Mouse (Mus musculus) ZHBTc4 (cell line): Measurements from ENCODE around the gene 3110009E18Rik.

Experiments used
- DNase-seq: peaks from one replicate; pipeline ENCODE4 v3.0.0-alpha.2; 2011; ENCODE audit warnings: low read depth, low spot score

3110009E18Rik gene

DNA sequence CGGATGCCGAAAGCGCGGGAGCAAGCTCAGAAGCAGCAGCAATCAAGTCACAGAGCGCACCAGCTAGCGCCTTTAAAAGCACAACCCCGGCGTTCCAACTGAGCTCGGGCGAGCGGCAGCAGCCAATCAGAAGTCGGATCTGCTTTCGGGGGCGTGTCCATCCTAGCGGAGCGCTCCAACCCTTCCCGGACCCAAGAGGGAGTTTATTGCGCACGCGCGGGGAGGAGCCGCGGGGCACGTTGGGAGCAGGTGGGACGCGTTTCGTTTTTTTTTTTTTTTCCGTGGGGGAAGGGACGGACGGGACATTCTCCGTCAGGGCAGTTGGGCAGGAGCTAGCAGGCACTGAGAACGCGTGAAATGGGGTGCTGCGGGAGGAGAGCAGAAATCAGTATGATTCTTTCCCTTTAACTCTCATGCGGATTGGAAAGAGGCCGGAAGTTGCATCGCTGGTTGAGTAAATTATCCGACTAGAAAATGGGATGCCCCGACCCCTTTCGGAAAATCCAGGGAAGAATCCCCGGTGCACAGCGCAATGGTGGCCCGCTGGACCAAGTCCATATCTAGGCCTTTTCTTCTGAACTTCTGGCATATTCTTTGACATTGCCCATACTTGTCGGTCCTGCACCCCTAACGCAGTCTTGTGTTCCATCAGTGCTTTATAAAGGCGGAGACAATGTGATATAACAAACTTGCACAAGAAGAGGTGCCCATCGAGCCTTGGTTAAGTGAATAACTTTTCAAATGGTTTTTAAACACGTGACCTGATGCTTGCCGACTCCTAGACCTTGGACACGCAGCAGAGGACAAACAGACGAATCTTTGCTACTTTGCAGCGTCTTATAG, at the start of gene 3110009E18Rik, which contains the start of gene Dbi:
Gene 3110009E18Rik, plus strand, starts transcription at position 219 of the 843 bp plus-strand sequence.
Gene Dbi, minus strand, starts transcription at position 110 of the 843 bp plus-strand sequence.
- peak; percentile 99 for DNase-seq

DNA sequence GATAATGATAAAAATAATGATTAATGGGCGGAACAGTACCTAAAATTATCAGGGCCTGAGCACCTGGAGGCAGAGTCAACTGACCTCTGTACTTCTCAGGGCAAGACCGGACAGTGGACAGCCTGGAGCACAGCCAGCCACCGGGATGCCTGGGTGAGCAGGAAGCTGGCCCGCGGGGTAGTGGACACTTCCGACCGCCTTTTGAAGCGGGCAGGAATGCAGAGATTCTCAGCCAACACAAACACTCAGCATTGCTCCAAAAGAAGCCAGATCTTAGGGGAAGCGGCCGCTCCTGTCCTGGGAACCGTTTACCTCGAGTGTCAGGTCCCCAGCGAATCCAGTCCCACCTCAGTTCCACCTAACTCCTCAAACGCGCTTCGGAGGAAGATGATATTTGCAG, 48.1 kb upstream of the 3110009E18Rik start:
- DNase-seq = no peak

DNA sequence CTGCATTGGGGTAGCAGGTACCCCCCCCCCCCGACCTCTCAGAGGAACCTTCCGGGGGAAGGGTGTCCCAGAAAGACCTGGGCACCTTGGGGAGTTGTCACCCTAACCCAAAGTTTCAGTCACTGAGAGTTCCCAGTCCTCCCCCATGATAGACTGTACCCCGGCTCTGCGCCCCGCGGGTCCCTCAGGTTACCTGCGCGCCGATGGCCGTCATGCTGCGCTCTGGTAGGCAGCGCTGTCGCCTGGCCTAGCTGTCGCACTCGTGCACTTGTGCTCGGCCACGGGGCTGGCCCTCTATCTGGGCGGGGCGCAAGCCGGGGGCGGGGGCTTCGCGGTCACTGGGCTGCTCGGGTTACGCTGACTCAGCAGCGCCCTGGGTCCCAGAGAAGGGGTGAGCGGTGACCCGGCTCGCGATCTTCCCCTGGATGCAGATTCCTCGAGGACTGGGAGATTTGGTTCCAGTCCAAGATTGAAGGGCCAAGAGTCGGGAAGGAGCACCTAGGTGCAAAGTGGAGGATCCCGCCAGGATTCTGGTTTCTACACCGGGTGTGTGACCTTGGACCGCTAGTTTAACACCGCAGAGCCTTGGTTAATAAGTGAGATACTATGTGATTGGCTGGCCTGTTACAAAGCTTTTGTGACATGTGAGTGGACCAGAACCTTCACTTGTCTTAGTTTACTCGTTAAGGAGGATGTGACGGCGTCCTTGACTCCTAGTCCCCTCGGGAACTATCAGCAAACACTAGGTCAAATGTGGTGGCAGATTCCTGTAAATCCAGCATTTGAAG, 47.3 kb upstream of the 3110009E18Rik start, which contains the start of gene Tmem37:
Gene Tmem37, minus strand, starts transcription at position 556 of the 788 bp plus-strand sequence.
- DNase-seq = peak; percentile 87

DNA sequence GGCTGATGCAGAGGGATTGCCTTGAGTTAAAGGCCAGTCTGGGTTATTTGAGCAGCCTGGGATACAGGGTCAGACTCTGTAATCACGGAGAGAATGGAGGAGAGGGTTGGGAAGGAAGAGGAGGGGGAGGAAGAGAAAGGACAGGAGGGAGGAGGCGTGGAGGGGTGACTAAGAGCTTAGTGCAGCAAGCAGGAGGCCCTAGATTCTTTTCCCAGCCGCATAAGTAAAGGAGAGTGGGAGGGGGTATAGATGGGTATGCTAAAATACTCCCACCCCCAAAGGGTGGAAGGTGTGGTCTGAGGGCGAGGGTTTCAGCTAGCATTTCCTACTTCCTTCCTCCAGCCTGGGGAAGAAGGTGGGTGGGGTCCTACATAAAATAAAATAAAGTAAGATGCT, 46.7 kb upstream of the 3110009E18Rik start:
- peak; percentile 54 for DNase-seq

DNA sequence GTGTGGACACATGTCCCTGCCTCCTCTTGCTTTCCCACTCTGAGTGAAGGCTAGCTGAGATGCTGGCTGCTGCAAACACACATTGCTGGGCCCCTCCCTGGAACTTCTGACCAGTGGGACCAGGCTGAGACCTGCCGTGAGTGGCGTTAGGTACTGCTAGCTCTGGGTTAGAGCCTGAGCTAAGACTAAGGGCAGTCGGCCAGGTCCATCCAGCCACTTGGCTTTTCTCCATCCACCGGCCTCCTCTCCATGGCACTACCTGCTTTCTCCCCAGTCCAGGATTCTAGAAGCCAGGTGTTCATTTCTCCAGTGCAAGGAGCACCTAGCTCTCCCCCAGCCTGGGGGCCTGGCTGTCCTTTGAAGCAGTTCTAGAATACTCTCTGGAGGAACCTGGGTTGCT, 46.1 kb upstream of the 3110009E18Rik start:
- no peak for DNase-seq

DNA sequence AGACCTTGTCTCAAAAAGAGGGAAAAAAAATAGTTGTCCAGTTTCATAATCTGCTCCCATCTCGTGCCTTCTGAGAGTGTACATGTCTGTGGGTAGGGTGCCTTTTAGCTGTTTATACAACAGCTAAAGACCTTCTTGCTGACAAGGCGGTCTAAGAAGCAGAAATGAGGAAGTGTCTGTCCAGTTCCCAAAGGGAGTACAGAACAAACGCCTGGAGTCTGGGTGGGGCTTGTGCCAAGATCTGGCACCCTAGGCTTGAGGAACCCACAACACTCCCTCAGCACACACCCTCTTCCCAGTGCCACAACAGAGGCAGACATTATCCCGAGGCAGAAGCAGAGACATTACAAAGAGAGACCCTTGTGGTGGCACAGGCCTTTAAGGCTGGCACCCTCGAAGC, 45.5 kb upstream of the 3110009E18Rik start:
- no peak for DNase-seq

DNA sequence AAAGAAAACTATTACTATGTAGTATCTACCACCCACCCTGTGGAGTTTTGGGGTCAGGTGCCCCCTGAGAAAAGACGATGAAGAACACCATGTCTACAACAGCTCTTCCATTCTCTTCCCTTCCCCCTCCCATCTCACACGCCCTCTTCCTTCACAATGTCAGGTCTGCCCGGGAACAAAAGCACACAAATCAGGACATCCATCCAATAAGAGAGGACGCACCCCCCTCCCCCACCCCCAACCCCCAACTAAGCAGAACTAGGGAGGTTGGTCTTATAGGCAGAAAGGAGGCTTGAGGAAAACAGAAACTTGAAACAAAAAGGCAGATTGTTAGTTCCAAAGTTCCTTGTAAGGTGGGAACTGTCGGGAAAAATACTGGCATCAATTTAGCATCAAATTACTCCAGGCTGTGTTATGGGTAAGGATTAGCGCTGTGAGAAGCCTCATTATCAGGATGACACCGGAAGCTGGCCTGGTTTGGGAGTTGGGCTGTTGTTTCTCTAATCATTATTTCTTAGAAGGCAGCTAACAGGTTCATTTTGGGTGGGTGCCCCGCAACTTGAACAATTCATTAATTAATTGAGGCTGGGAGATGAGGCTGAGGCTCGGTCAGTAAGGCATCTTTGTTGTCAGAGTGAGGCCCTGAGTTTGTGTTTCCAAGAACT, 43.1 kb upstream of the 3110009E18Rik start:
- DNase-seq = peak; percentile 61

DNA sequence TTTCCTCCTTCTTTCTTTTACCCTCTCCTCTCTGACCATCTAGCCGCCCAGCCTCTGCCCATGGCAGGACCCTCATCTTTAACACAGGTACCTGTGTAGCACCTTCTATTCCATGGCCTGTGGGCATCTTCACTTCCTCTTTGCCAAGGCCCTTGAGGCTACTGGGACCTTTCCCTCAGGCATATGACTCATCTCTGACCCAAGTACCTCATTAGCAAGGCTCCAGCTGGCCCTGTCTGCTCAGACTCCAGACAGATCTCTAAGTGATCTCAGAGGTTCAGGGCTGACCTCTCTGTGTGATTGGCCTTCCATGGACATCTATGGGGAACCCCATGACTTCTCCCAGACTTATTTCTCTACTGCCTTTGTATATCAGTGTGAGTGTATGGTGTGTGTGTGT, 40.4 kb upstream of the 3110009E18Rik start:
- no peak for DNase-seq

DNA sequence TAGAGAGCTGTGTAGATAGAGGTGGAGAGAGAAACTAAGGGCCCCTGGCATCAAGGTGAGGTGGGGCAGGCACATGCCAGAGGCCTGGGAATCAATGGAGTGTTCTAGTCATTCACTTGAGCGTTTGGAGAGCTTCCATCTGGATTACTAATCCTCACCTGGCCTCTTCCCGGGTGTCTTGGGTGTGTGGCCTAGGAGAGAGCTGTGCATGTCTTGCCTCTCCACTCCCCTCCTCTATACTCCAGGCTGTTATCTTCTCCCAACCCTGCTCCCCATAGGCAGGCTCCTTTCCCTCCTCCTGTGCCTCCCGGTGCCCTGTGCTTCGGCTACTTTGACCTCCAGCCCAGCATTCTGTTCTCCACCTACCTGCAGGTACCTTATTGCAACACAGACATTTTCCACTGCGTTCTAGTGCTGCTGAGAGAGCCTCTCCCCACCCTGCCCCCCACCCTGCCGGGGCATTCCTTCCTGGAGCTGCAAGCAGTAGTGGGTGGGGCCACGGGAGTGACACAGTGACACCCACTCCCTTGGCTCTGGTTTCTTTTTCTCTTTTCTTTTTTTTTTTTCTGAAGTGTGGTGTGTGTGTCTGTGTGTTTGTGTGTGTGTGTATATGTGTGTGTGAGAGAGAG, 37.9 kb upstream of the 3110009E18Rik start:
- peak; percentile 87 for DNase-seq

DNA sequence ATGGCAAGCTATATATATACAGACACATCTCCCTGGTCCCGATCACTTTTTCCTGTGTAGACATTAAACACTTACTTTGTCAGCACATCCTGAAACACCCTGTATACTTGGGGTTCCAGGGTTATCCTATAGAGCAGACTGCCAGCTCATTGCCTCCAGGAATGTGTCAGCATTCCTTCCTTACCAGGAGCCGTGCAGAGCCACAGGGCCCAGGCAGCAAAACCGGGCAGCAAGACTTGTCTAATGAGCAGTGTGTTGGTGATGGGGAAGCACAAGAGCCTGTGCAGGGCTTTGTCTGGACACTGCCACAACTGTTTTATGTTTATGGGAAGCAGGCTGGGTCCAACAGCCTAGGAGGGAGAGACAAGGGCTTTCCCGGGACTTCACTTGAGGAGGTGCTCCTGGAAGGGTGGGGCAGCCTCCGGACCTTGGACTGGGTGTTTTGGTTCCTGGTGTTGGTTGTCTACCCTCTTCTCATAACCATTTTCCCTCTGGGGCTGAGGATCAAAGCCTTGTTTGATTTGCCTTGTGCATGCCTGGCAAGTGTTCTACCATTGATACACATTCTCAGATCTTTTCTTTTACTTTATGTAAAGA, 37.0 kb upstream of the 3110009E18Rik start:
- DNase-seq = peak; percentile 39

DNA sequence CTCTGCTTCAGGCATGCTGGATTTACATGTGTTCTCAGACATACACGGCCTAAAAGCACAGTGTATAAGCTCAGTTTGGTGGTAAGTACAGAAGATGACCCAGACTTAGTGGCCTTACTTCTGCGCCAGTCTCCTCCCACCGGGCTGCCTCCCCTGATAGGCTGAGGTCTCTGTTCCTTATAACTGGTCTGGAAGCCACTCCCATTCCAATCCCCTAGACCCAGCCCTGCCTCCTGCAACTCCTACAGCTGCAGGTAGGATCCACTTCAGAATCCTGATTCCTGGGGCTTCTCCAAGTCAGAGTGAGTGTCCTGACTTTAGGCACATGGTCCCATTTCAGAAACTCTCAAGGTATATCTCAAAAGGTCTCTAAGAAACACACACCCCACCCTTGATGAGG, 35.3 kb upstream of the 3110009E18Rik start:
- peak; percentile 93 for DNase-seq

DNA sequence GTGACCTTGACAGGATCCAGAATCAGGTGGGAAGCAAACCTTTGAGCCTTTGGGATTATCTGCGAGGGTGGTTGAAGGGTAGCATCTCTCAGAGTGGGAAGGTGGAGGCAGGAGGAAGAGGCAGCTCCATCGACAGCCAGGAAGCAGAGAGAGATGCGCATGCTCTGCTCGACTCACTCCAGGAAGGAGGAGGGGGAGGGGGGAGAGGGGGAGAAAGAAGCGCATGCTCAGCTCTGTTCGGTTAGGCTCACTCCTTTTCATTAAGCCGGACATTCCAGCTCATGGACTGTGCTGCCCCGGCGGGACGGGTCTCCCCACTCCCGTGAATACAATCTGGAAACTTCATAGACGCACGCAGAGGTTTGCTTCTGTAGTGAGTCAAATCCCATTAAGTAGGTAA, 34.3 kb upstream of the 3110009E18Rik start:
- DNase-seq = peak; percentile 82

DNA sequence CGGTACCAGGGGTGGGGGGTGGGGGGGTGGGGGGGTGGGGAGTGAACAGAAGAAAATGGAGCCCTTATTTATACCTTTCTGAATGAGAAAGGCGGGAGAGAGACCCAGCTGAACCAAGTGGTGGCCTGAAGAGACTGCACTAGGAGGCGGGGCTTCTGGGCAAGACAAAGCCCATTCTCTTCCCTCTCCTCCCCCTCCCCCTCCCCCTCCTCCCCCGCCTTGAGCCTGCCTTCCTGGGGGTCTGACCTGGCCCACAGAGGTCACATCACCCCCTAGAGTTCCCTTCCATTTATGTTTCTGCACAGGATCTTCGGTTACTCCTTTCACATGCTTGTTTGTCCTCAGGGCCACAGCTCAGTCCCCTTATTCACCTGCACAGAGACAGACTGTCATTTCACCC, 31.8 kb upstream of the 3110009E18Rik start:
- peak; percentile 73 for DNase-seq

DNA sequence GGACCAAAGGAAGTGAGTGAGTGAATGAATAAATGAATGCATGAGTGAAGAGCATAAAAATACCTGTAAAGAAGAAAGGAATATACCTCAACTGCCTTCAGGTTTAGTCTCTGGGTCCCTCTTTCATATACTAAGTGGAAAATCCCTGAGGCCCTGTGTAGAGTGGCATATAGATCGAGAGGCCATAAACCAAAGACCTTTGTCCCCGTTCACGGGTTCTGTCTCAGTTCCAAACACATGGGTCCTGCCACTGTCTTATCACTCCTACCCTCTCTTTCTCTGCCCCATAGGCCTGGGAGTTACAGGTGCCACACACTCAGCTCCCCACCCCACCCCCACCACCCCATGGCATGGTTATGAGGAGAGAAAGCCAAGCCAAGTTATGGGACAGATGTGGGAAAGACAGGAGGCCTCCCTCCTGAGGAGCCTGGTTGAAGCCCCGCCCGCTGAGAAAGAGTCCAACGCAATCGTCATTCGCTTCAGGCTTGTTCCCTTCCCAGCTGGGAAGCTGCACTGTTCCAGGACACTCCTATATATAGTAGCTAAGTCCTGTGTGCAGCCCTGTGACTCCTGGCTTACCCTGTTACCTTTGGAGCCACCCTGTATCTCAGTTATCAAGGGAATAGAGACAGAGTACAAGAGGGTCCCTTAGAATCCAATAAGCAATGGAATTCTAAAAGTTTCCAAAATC, 30.0 kb upstream of the 3110009E18Rik start:
- no peak for DNase-seq

DNA sequence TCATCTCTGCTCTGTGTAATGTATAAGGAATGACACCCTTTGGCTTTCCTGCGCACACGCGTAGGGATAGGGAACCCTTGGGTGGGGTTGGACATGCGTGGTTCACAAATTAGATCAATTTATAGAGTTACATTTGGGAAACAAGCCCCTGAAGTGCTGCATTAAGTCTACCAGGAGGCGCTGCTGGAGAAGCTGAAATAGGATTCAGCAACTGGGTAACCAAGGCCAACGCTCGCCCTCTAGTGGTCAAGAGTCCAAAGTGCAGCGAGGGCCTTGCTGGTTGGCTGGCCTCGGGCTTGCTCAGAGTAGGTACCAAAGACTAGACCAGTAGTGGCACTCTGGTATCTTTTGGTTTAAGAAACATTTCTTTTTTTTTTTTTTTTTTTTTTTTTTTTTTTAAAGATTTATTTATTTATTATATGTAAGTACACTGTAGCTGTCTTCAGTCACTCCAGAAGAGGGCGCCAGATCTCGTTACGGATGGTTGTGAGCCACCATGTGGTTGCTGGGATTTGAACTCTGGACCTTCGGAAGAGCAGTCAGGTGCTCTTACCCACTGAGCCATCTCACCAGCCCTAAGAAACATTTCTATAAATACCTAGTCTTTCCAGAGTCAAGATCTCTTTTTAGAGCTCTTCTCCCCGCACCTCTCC, 27.4 kb upstream of the 3110009E18Rik start:
- peak; percentile 91 for DNase-seq

DNA sequence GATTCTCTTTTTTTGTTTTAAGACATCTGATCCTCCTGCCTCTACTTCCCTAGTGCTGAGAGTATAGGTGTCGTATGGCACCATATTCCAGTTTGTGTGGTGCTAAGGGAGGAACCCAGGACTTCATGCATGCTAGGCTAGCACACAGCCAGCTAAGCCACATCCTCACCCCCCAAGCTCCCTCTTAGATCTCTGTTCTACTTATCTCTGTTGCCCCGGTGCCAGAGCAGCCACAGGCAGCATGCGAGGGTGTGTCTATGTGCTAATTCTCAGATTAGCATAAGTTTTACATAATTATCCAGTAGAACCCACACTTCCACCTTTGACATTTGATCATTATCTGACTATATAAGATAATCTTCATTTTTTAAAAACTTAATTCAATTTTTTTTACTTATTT, 26.1 kb upstream of the 3110009E18Rik start:
- no peak for DNase-seq

DNA sequence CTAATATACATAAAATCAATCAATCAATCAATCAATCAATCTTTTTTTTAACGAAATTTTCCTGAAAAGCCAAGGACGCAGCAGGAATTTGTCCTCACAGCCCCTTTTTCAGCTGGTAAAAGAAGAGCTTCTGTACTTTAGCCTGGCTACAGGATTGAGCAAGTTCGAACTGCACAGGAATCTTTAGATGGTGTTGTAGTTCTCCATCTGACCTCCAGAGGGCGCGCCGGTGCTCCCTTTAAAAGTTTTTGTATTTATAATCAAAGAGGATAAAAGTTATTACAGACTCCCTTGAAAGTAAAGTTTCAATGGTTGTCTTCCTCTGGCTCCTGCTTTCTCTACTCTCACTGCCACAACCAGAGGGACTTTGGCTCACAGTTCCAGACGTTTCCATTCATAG, 22.7 kb upstream of the 3110009E18Rik start:
- peak; percentile 70 for DNase-seq

DNA sequence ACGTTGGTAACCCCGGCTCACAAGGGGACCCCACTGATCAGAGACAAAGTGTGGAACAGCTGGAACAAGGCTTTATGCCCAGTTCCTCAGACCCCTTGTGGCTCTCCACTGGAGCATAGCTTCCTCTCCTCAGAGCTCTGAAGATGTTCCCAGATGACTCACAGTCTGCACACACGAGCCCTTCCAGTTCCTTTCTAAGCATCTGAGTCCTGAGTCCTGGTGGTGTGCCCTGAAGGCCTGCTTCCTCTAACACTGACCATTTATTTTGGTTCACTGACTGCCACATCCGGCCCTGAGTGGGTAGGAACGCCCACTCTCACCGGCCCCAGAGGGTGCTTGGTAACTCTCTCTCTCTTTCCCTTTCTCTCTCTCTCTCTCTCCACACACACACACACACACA, 21.5 kb upstream of the 3110009E18Rik start:
- no peak for DNase-seq

DNA sequence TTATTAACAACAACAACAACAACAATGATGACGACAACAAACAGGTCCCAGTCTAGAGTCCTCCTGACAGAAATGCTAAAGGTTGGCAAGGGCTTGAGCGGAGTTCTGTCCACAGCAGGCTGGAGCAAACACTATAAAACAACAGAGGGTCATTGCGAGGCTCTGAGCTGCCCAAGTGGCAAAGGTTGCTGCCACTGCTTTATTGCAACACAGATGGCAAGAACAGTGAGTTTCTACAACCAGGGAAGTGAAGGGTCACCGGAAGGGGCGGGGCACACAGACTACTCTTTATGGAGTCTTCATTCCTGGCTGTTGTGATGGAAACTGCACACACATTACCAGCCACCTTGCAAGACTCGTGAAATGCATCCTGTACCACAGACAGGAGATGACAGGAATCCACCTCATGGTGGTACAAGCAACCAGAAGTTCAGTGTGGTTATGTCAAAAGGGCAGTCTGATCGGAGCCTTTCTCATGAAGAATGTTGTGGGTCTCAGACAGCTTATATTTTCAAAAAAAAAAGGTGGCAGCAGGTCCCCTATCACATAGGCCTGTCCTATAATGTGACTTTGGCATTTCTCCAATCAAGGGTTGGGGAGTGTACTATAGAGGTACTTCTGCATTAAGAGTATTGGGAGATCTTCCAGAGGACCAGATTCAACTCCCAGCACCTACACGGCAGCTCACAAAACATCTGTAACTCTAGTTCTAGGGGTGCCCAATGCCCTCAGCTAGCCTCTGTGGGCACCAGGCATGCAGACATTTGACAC, 20.3 kb upstream of the 3110009E18Rik start:
- no peak for DNase-seq
